Mouse (Mus musculus) neural tube, embryonic 14.5 days (tissue): ENCODE measurements around the gene Celf2. TPM values are rescaled to one million over a fixed set of nuclear protein-coding genes. Genes with fewer than 3 reads are reported as not detected.

Source experiments
- ATAC-seq: fragments of 200-750 bp; cut with Nextera tagmentation; 2 replicates; pipeline ENCODE4 v1.8.0; 2017; ENCODE audit warnings: low read depth, mild to moderate bottlenecking, moderate TSS enrichment, moderate library complexity
- H3K27ac ChIP-seq: fragments of 300-500 bp; sonication (generic); 2 replicates; pipeline ENCODE4 v1.5.1; 2014; ENCODE audit warnings: low read depth, mild to moderate bottlenecking, control low read depth, low read length, moderate library complexity, mixed read lengths
- H3K27me3 ChIP-seq: fragments of 300-500 bp; sonication (generic); 2 replicates; pipeline ENCODE4 v1.6.1; 2014; ENCODE audit warnings: low read length; ENCODE audit not compliant: control insufficient read depth, insufficient read depth
- H3K36me3 ChIP-seq: fragments of 300-500 bp; sonication (generic); 2 replicates; pipeline ENCODE4 v1.6.1; 2014; ENCODE audit warnings: low read length, mixed read lengths; ENCODE audit not compliant: control insufficient read depth, insufficient read depth
- H3K4me1 ChIP-seq: fragments of 300-500 bp; sonication (generic); 2 replicates; pipeline ENCODE4 v1.6.1; 2014; ENCODE audit warnings: low read length; ENCODE audit not compliant: control insufficient read depth, insufficient read depth
- H3K4me2 ChIP-seq: fragments of 300-500 bp; sonication (generic); 2 replicates; pipeline ENCODE4 v1.6.1; 2014; ENCODE audit warnings: mild to moderate bottlenecking, low read depth, low read length, control low read depth
- H3K4me3 ChIP-seq: fragments of 300-500 bp; sonication (generic); 2 replicates; pipeline ENCODE4 v1.5.1; 2014; ENCODE audit warnings: low read depth, low read length, control low read depth, mixed read lengths
- H3K9ac ChIP-seq: fragments of 300-500 bp; sonication (generic); replicated peaks from 2 replicates; pipeline ENCODE4 v1.6.1; 2014; ENCODE audit warnings: low read depth, mild to moderate bottlenecking, control low read depth, low read length, mixed read lengths
- H3K9me3 ChIP-seq: fragments of 300-500 bp; sonication (generic); 2 replicates; pipeline ENCODE4 v1.6.1; 2016; ENCODE audit warnings: low read length; ENCODE audit not compliant: control insufficient read depth
- WGBS: fragments of 180-500 bp; shearing (Covaris S2); extraction: QIAGEN DNeasy Blood & Tissue Kit; methylation state at CpG from one replicate; pipeline ENCODE4 v1.1.7; 2014; 5-methylcytosine and 5-hydroxymethylcytosine counted together
- polyA plus RNA-seq: library from polyadenylated mRNA; unstranded; fragments of >200 nt; fragmentation: Nextera tagmentation; extraction: Ambion mirVana; gene quantifications from 2 replicates; pipeline ENCODE4 v1.2.1, GENCODE M21; 2014

Gene Celf2
- polyA plus RNA-seq, 1 experiment from 2014 or later: 161 TPM

- WGBS: 12% methylated on average over 4 of the region's 4 CpGs
- peak; percentile 72; the same call in 1 of the 2 replicates for ATAC-seq
- Histone ChIP-seq H3K9ac (no peak overlapping the region), H3K4me3 (no peak overlapping the region), H3K27ac (no peak overlapping the region; the same call in 1 of the 2 replicates), H3K27me3 (no peaks in the 10 kb centered on the region), H3K9me3 (no peaks in the 10 kb centered on the region), H3K36me3 (no peaks in the 10 kb centered on the region), H3K4me1 (peaks cover 28% of the 10 kb centered on the region), H3K4me2 (no peak overlapping the region)
These were observed 642.1 kb downstream of the Celf2 start for GRCm38 (mm10) chr2:6867297-6867696.

- no peaks in the 10 kb centered on the region for H3K27me3 ChIP-seq
- ATAC-seq: no peak
- H3K36me3 ChIP-seq: no peaks in the 10 kb centered on the region
- no peak overlapping the region for H3K4me3 ChIP-seq
- no peaks in the 10 kb centered on the region for H3K9me3 ChIP-seq
- no peak overlapping the region for H3K4me2 ChIP-seq
- H3K27ac ChIP-seq: no peak overlapping the region
- 41% methylated on average over 4 of the region's 4 CpGs for WGBS
- peaks cover 26% of the 10 kb centered on the region for H3K4me1 ChIP-seq
- H3K9ac ChIP-seq: no peak overlapping the region
These were observed 643.6 kb downstream of the Celf2 start for GRCm38 (mm10) chr2:6865785-6866184.

GRCm38 (mm10) chr2:6850102-6850644 lies 659.2 kb downstream of the Celf2 start:
- Histone ChIP-seq H3K9ac (no peak overlapping the region), H3K27me3 (no peaks in the 10 kb centered on the region), H3K4me3 (no peak overlapping the region), H3K9me3 (no peaks in the 10 kb centered on the region), H3K4me2 (no peak overlapping the region), H3K27ac (0 out of 2 replicates have a peak overlapping the region, but pooled peaks have one; percentile 62), H3K4me1 (no peaks in the 10 kb centered on the region), H3K36me3 (no peaks in the 10 kb centered on the region)
- ATAC-seq: peak; percentile 86
- WGBS: 12% methylated on average over 2 of the region's 2 CpGs

DNA sequence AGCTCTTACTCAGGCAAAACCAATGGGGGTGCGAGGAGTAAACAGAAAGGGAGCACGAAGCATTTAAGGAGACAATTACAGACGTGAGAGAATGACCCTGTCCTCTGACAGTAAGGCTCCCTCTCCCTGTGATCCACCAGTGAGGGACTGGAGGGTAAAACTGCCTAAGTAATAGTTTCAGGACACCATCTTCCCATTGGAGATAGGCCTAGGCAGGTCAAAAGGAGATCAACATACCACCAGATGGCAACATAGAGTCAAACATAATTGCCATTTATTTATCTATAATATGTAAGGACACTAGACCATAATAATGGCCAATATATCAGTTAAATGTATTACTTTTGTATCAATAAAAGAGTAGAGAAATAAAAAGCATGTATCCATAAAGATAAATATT lies 660.0 kb downstream of the Celf2 start:
- Histone ChIP-seq H3K4me2 (no peak overlapping the region), H3K4me3 (no peak overlapping the region), H3K4me1 (no peaks in the 10 kb centered on the region), H3K36me3 (no peaks in the 10 kb centered on the region), H3K9me3 (no peaks in the 10 kb centered on the region), H3K27me3 (no peaks in the 10 kb centered on the region), H3K9ac (no peak overlapping the region), H3K27ac (no peak overlapping the region)
- no peak for ATAC-seq
- WGBS: 45% methylated on average over 3 of the region's 3 CpGs

- ATAC-seq: no peak
- H3K27me3 ChIP-seq: no peaks in the 10 kb centered on the region
- no peaks in the 10 kb centered on the region for H3K9me3 ChIP-seq
- no peak overlapping the region for H3K27ac ChIP-seq
- no peak overlapping the region for H3K4me3 ChIP-seq
- no peak overlapping the region for H3K9ac ChIP-seq
- no peaks in the 10 kb centered on the region for H3K36me3 ChIP-seq
- 85% methylated on average over 6 of the region's 6 CpGs for WGBS
- H3K4me2 ChIP-seq: no peak overlapping the region
- peaks cover 15% of the 10 kb centered on the region for H3K4me1 ChIP-seq
These were observed 679.3 kb downstream of the Celf2 start for GRCm38 (mm10) chr2:6830021-6830420.

DNA sequence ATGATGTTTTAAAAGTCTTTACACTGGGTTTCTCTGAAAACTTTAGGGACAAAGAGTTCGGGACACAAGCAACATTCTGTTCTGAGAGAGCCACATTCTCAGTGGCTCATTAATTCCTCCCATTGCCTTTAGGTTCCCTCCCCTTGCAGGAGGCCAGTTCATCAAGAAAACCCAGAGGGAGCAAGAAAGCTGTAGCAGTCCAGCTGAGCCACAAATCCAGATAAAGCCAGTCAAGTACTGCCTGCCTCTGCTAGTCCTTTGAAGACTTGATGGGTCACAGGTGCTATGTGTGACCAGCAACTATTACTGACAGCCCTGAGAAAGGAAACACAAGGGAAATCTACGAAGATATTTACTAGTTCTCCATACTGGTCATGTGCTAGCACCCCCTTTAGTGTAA lies 681.8 kb downstream of the Celf2 start:
- Histone ChIP-seq H3K27ac (no peak overlapping the region), H3K4me2 (no peak overlapping the region), H3K9ac (no peak overlapping the region), H3K4me1 (peaks cover 15% of the 10 kb centered on the region), H3K4me3 (no peak overlapping the region), H3K9me3 (no peaks in the 10 kb centered on the region), H3K36me3 (no peaks in the 10 kb centered on the region), H3K27me3 (no peaks in the 10 kb centered on the region)
- WGBS: 35% methylated on average over 2 of the region's 2 CpGs
- peak; percentile 41; the same call in 1 of the 2 replicates for ATAC-seq

GRCm38 (mm10) chr2:6823021-6823420 lies 686.3 kb downstream of the Celf2 start:
- Histone ChIP-seq H3K9ac (no peak overlapping the region), H3K4me3 (no peak overlapping the region), H3K36me3 (no peaks in the 10 kb centered on the region), H3K27ac (no peak overlapping the region), H3K27me3 (no peaks in the 10 kb centered on the region), H3K9me3 (no peaks in the 10 kb centered on the region), H3K4me2 (no peak overlapping the region), H3K4me1 (peaks cover 15% of the 10 kb centered on the region)
- 71% methylated on average over 1 of the region's 1 CpGs for WGBS
- no peak for ATAC-seq

- no peak overlapping the region for H3K27ac ChIP-seq
- H3K9me3 ChIP-seq: no peaks in the 10 kb centered on the region
- H3K9ac ChIP-seq: no peak overlapping the region
- H3K4me1 ChIP-seq: peaks cover 11% of the 10 kb centered on the region
- H3K4me3 ChIP-seq: no peak overlapping the region
- no peak for ATAC-seq
- no peaks in the 10 kb centered on the region for H3K27me3 ChIP-seq
- 75% methylated on average over 2 of the region's 2 CpGs for WGBS
- no peak overlapping the region for H3K4me2 ChIP-seq
- H3K36me3 ChIP-seq: no peaks in the 10 kb centered on the region
These were observed 687.8 kb downstream of the Celf2 start for GRCm38 (mm10) chr2:6821593-6821992.

DNA sequence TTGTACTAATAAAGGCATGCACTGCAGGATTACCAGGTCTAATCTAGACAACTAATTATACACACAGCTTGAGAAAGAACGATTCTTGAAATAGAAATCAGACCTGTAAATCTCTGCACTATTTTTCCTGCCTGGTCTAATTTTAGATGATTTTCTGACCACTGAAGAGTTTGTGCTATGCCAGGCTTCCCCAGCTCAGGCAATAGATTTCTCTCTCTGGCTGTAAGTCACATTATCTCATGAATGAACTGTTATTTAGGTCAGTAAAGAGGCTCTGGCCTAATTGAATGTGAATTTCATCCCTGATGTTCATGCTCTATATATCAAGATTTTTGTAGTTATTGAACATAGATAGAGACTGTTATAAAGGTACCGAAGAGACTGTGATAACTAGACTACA lies 694.1 kb downstream of the Celf2 start:
- Histone ChIP-seq H3K27ac (no peak overlapping the region), H3K9ac (no peak overlapping the region), H3K36me3 (no peaks in the 10 kb centered on the region), H3K4me2 (no peak overlapping the region), H3K4me1 (peaks cover 6% of the 10 kb centered on the region), H3K9me3 (no peaks in the 10 kb centered on the region), H3K27me3 (no peaks in the 10 kb centered on the region), H3K4me3 (no peak overlapping the region)
- ATAC-seq: no peak
- 77% methylated on average over 2 of the region's 2 CpGs for WGBS
